Mouse (Mus musculus): ENCODE data around the gene Ormdl1.
A peak's percentile ranks its signal among the peaks of the same experiment; 100 is the strongest.
"Not testable (repeated sequence)": the region's sequence is repeated elsewhere in the genome, so short reads cannot be mapped to it uniquely, and the experiment has no call there.

Gene Ormdl1

GRCm38 (mm10) chr1:53296581-53297383 is at the start of gene Ormdl1, which contains the start of the genes Pms1 and Gm28778:
Gene Ormdl1, plus strand, starts transcription at chr1:53297095.
Gene Pms1, minus strand, starts transcription at chr1:53297018.
Gene Gm28778, plus strand, starts transcription at chr1:53297111.
- DNase-seq (ENCODE audit: low spot score): peak; percentile 79

- DNase-seq (ENCODE audit: low spot score): not testable (repeated sequence)
These were observed 31.8 kb upstream of the Ormdl1 start for GRCm38 (mm10) chr1:53264958-53265612.

GRCm38 (mm10) chr1:53269901-53270300 is 27.0 kb upstream of the Ormdl1 start:
- DNase-seq (ENCODE audit: low spot score): no peak

GRCm38 (mm10) chr1:53272646-53273045 is 24.2 kb upstream of the Ormdl1 start:
- peak; percentile 30 for DNase-seq (ENCODE audit: low spot score)

GRCm38 (mm10) chr1:53291197-53291596 is 5.7 kb upstream of the Ormdl1 start:
- no peak for DNase-seq (ENCODE audit: low spot score)

GRCm38 (mm10) chr1:53300506-53300905 is 3.6 kb downstream of the Ormdl1 start:
- DNase-seq (ENCODE audit: low spot score): no peak

GRCm38 (mm10) chr1:53312989-53313967 is 16.4 kb downstream of the Ormdl1 start, which contains the start of gene Osgepl1:
Gene Osgepl1, plus strand, starts transcription at chr1:53313624.
- peak; percentile 60 for DNase-seq (ENCODE audit: low spot score)

GRCm38 (mm10) chr1:53321662-53322344 is 24.9 kb downstream of the Ormdl1 start:
- DNase-seq (ENCODE audit: low spot score): no peak

GRCm38 (mm10) chr1:53323254-53323653 is 26.4 kb downstream of the Ormdl1 start:
- no peak for DNase-seq (ENCODE audit: low spot score)

GRCm38 (mm10) chr1:53324277-53324676 is 27.4 kb downstream of the Ormdl1 start:
- no peak for DNase-seq (ENCODE audit: low spot score)

- DNase-seq (ENCODE audit: low spot score): no peak
These were observed 28.1 kb downstream of the Ormdl1 start for GRCm38 (mm10) chr1:53324827-53325494.

GRCm38 (mm10) chr1:53333527-53333926 is 36.6 kb downstream of the Ormdl1 start:
- not testable (repeated sequence) for DNase-seq (ENCODE audit: low spot score)

GRCm38 (mm10) chr1:53335465-53335864 is 38.6 kb downstream of the Ormdl1 start:
- no peak for DNase-seq (ENCODE audit: low spot score)

- DNase-seq (ENCODE audit: low spot score): not testable (repeated sequence)
These were observed 40.5 kb downstream of the Ormdl1 start for GRCm38 (mm10) chr1:53337403-53337802.

GRCm38 (mm10) chr1:53341071-53341470 is 44.2 kb downstream of the Ormdl1 start:
- DNase-seq (ENCODE audit: low spot score): no peak

- peak; percentile 95 for DNase-seq (ENCODE audit: low spot score)
These were observed 55.7 kb downstream of the Ormdl1 start, which contains the start of the genes Asdurf, Gm28551 and Asnsd1 for GRCm38 (mm10) chr1:53352327-53353261. Gene Asdurf, minus strand, starts transcription at chr1:53352619. Gene Gm28551, minus strand, starts transcription at chr1:53352667. Gene Asnsd1, minus strand, starts transcription at chr1:53352752.

GRCm38 (mm10) chr1:53358988-53359387 is 62.1 kb downstream of the Ormdl1 start:
- no peak for DNase-seq (ENCODE audit: low spot score)

Data from layer of hippocampus, adult 9-10 months (tissue).